Mouse (Mus musculus): Measurements from ENCODE around the gene Lrrc4.

DNA sequence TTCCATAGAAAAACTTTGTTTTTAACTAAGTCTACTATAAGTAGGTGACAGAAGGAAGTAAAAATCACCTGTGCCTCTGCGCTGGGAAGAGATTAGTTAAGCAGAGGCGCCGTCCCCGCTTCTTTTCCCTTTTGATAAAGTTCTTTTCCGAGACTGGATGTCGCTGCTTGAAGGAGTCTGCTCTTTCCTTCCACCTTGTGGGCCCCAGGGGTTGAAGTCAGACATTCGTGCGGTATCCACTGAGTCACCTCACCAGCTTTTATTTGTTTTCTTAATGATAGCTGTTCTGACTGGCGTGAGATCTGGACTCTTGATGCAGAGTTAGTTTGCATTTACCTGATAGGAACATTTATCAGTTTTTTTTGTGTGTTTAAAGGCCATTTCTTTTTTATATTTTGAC lies 96.4 kb downstream of the Lrrc4 start:
- TF ChIP-seq POLR2A (IDR thresholded peaks at IDR 0.05; ENCODE audit: borderline replicate concordance, extremely low read depth, low read depth, low read length) (no peak), CTCF (IDR thresholded peaks at IDR 0.05; ENCODE audit: insufficient read depth, low read length) (no peak)
